Mouse (Mus musculus) ZHBTc4 (cell line): ENCODE measurements around the gene Il4.
A peak's percentile ranks its signal among the peaks of the same experiment; 100 is the strongest.

Source experiments
- DNase-seq: peaks from one replicate; pipeline ENCODE4 v3.0.0-alpha.2; 2011; ENCODE audit warnings: low read depth, low spot score

Il4 gene

GRCm38 (mm10) chr11:53618619-53619198, at the start of gene Il4:
Gene Il4 (minus strand): TSS chr11:53618669.
- no peak for DNase-seq

- no peak for DNase-seq
Measured at GRCm38 (mm10) chr11:53664091-53664490, 45.6 kb upstream of the Il4 start.

GRCm38 (mm10) chr11:53662794-53663674, 44.6 kb upstream of the Il4 start:
- no peak for DNase-seq

GRCm38 (mm10) chr11:53657828-53658227, 39.4 kb upstream of the Il4 start:
- DNase-seq = no peak

GRCm38 (mm10) chr11:53657381-53657780, 38.9 kb upstream of the Il4 start:
- no peak for DNase-seq

- DNase-seq = no peak
Measured at GRCm38 (mm10) chr11:53656558-53657202, 38.2 kb upstream of the Il4 start.

GRCm38 (mm10) chr11:53655043-53655442, 36.6 kb upstream of the Il4 start:
- no peak for DNase-seq

- DNase-seq = no peak
Measured at GRCm38 (mm10) chr11:53652427-53652826, 34.0 kb upstream of the Il4 start.

- DNase-seq = no peak
Measured at GRCm38 (mm10) chr11:53651441-53651840, 33.0 kb upstream of the Il4 start.

GRCm38 (mm10) chr11:53644017-53644416, 25.5 kb upstream of the Il4 start:
- no peak for DNase-seq

GRCm38 (mm10) chr11:53642744-53643279, 24.3 kb upstream of the Il4 start:
- DNase-seq = peak; percentile 62

GRCm38 (mm10) chr11:53637803-53638260, 19.4 kb upstream of the Il4 start:
- no peak for DNase-seq

GRCm38 (mm10) chr11:53637046-53637802, 18.8 kb upstream of the Il4 start:
- peak; percentile 75 for DNase-seq

- peak; percentile 23 for DNase-seq
Measured at GRCm38 (mm10) chr11:53636183-53636646, 17.7 kb upstream of the Il4 start.

- DNase-seq = no peak
Measured at GRCm38 (mm10) chr11:53635590-53636182, 17.2 kb upstream of the Il4 start.

GRCm38 (mm10) chr11:53634556-53634955, 16.1 kb upstream of the Il4 start, which contains the start of gene Il13:
Gene Il13 (minus strand): TSS chr11:53634702.
- DNase-seq = no peak

GRCm38 (mm10) chr11:53633644-53634043, 15.2 kb upstream of the Il4 start:
- DNase-seq = no peak

- DNase-seq = peak; percentile 68
Measured at GRCm38 (mm10) chr11:53632122-53632733, 13.8 kb upstream of the Il4 start.

GRCm38 (mm10) chr11:53627859-53628258, 9.4 kb upstream of the Il4 start:
- DNase-seq = peak; percentile 85

GRCm38 (mm10) chr11:53626802-53627373, 8.4 kb upstream of the Il4 start:
- no peak for DNase-seq
